10 mouse cellular contexts compared by ENCODE assay signal in genomic region chr15:38391860-38392259, GRCm38 (mm10).
DNase-seq lines count a peak whose midpoint lies in the region; ATAC-seq and TF ChIP-seq lines count a peak whose summit lies in the region.
"Had no signal": no experiment of that assay in that cellular context is flagged by ENCODE, and none has a peak within 500 bp of the region (broad histone marks: within the 10 kb centered on the region; RNA-seq: fewer than 3 reads in every experiment).

No protein-coding gene starts in this region.

- no peak overlapping the region for H3K4me2 ChIP-seq in heart, embryonic 11.5 days
- H3K4me2 ChIP-seq in lung, postnatal 0 days (replicated peaks; ENCODE audit: low read depth, low read length) = no peak overlapping the region
- H3K4me2 ChIP-seq in liver, embryonic 12.5 days = peak overlapping the region; percentile 19; the same call in 1 of the 2 replicates
- H3K4me2 ChIP-seq: hindbrain, embryonic 13.5 days had no signal

- WGBS in heart, embryonic 11.5 days (ENCODE audit: insufficient replicate concordance) = 25% methylated on average over 4 of the region's 4 CpGs
- 23% methylated on average over 4 of the region's 4 CpGs for WGBS in lung, postnatal 0 days
- WGBS in liver, embryonic 12.5 days (ENCODE audit: insufficient replicate concordance) = 14% methylated on average over 4 of the region's 4 CpGs

- intact Hi-C loops in left cerebral cortex, adult 2 months (cut with DNase I) = no loop called here

- H3K4me3 ChIP-seq in heart, embryonic 11.5 days (ENCODE audit: low read depth, low read length) = no peak overlapping the region
- H3K4me3 ChIP-seq in lung, postnatal 0 days (ENCODE audit: low read depth, low read length) = no peak overlapping the region
- no peak overlapping the region for H3K4me3 ChIP-seq in liver, embryonic 12.5 days
- H3K4me3 ChIP-seq in left cerebral cortex, adult 2 months = no peak overlapping the region
- H3K4me3 ChIP-seq: hindbrain, embryonic 13.5 days had no signal

- H3K27me3 ChIP-seq in heart, embryonic 11.5 days (ENCODE audit: control insufficient read depth, insufficient read depth, low read length) = no peaks in the 10 kb centered on the region
- H3K27me3 ChIP-seq in lung, postnatal 0 days (replicated peaks; ENCODE audit: insufficient read depth, low read length) = no peaks in the 10 kb centered on the region
- no peaks in the 10 kb centered on the region for H3K27me3 ChIP-seq in liver, embryonic 12.5 days (replicated peaks)
- H3K27me3 ChIP-seq: hindbrain, embryonic 13.5 days had no signal

- no peak overlapping the region for H3K9ac ChIP-seq in heart, embryonic 11.5 days (ENCODE audit: low read depth, low read length)
- H3K9ac ChIP-seq in lung, postnatal 0 days (replicated peaks; ENCODE audit: low read depth) = no peak overlapping the region
- no peak overlapping the region; the same call in 1 of the 2 replicates for H3K9ac ChIP-seq in liver, embryonic 12.5 days
- H3K9ac ChIP-seq: hindbrain, embryonic 13.5 days had no signal

- no peak for TF ChIP-seq CTCF in lung, postnatal 0 days (IDR thresholded peaks at IDR 0.05)
- no peak for TF ChIP-seq CTCF in left cerebral cortex, adult 2 months (IDR thresholded peaks at IDR 0.05)

- H3K4me1 ChIP-seq in heart, embryonic 11.5 days (ENCODE audit: control insufficient read depth, insufficient read depth, low read length) = peaks cover 18% of the 10 kb centered on the region
- H3K4me1 ChIP-seq in lung, postnatal 0 days (ENCODE audit: insufficient read depth, low read depth, low read length) = peaks cover 6% of the 10 kb centered on the region; the same call in 1 of the 2 replicates
- H3K4me1 ChIP-seq in liver, embryonic 12.5 days = peaks cover 21% of the 10 kb centered on the region
- H3K4me1 ChIP-seq: hindbrain, embryonic 13.5 days had no signal

- H3K27ac ChIP-seq in heart, embryonic 11.5 days (ENCODE audit: low read depth, low read length) = no peak overlapping the region
- peak overlapping the region; percentile 76 for H3K27ac ChIP-seq in lung, postnatal 0 days (ENCODE audit: low read length)
- no peak overlapping the region for H3K27ac ChIP-seq in liver, embryonic 12.5 days
- no peak overlapping the region for H3K27ac ChIP-seq in left cerebral cortex, adult 2 months
- H3K27ac ChIP-seq: hindbrain, embryonic 13.5 days had no signal

- no peaks in the 10 kb centered on the region for H3K36me3 ChIP-seq in heart, embryonic 11.5 days (ENCODE audit: control insufficient read depth, insufficient read depth, low read length)
- no peaks in the 10 kb centered on the region for H3K36me3 ChIP-seq in lung, postnatal 0 days (ENCODE audit: insufficient read depth, low read length)
- H3K36me3 ChIP-seq in liver, embryonic 12.5 days = no peaks in the 10 kb centered on the region
- H3K36me3 ChIP-seq: hindbrain, embryonic 13.5 days had no signal

- no peak for TF ChIP-seq EP300 in lung, postnatal 0 days (IDR thresholded peaks at IDR 0.05)

- no peak for ATAC-seq in heart, embryonic 11.5 days (replicated peaks; ENCODE audit: insufficient number of reproducible peaks, low FRiP score, low TSS enrichment)
- peak; percentile 71 for ATAC-seq in lung, postnatal 0 days
- peak; percentile 81 for ATAC-seq in liver, embryonic 12.5 days

- peak; percentile 92 for DNase-seq in heart, adult 11 months
- DNase-seq in lung, postnatal 0 days (ENCODE audit: low spot score) = no peak
- no peak for DNase-seq in lung, postnatal 4 days
- no peak for DNase-seq in retina, embryonic 14.5 days (ENCODE audit: low spot score)
- DNase-seq in layer of hippocampus, postnatal 36 days = no peak
- no peak for DNase-seq in left cerebral cortex, adult 2 months (ENCODE audit: extremely low spot score in 1 of 2, low spot score in 2 of 2)
- DNase-seq: cerebellum, adult 9-11 months had no signal

- no peaks in the 10 kb centered on the region for H3K9me3 ChIP-seq in heart, embryonic 11.5 days (replicated peaks; ENCODE audit: control insufficient read depth, low read length)
- no peaks in the 10 kb centered on the region for H3K9me3 ChIP-seq in lung, postnatal 0 days (ENCODE audit: low read length)
- H3K9me3 ChIP-seq in liver, embryonic 12.5 days (replicated peaks) = no peaks in the 10 kb centered on the region
- H3K9me3 ChIP-seq: hindbrain, embryonic 13.5 days had no signal
